Mouse (Mus musculus) thymus, adult 2 months (tissue): ENCODE results near the gene Cep135.

Experiments used
- CTCF ChIP-seq: fragments of 200-500 bp; IDR thresholded peaks from 2 replicates; pipeline ENCODE4 v1.5.1; 2012; ENCODE audit warnings: mild to moderate bottlenecking, control low read depth, low read length, moderate library complexity, borderline replicate concordance; ENCODE audit not compliant: control insufficient read depth, poor library complexity, insufficient read depth; ENCODE audit errors: extremely low read depth
- POLR2A ChIP-seq: fragments of 200-500 bp; IDR thresholded peaks from 2 replicates; pipeline ENCODE4 v1.6.1; 2012; ENCODE audit warnings: mild to moderate bottlenecking, low read length, control low read depth, moderate library complexity; ENCODE audit not compliant: control insufficient read depth, poor library complexity, insufficient read depth; ENCODE audit errors: extremely low read depth

DNA sequence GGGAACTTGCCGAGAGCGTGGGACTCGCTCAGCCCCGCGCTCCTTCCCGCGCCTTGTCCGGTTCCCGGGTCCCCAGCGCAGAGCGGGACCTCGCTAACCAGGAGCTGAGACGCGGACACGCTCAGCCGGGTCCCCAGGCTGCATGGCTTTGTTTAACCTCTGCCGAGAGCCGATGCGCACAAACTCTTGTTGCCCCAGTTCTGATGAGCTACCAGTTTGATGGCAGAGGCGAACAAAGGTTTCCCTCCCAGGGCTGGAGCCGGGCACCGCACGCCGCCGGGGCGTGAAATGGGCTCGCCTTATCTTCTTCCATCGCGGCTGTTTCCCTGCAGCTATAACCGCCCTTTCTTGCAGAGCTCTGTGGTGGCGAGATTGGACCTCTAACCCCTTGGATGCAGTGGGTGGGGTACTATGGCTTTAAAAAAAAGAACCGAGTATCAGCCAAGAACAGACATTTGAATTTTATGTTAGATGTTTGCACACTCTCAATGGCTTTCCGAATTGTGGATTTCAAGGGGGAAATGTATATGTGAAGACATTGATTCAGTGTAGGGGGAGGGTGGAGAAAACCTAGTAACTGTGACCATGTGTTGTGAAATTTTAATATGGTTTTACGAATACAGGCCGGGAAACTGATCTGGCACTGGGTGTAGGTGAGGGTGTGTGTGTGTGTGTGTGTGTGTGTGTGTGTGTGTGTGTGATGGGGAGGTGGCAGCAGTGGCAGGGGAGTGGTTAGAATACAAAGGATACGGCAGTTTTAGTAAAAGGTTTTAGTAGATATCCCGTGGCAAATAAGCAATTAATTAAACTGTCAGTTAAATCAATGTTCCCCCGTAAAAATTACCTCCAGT is 69.8 kb downstream of the Cep135 start:
- TF ChIP-seq POLR2A, result no peak
- no peak for TF ChIP-seq CTCF
